Mouse (Mus musculus) CH12.LX (cell line): Measurements from ENCODE around the gene Cdh13.

Experiments
- EP300 ChIP-seq: IDR thresholded peaks from 2 replicates; pipeline ENCODE4 v1.6.1; 2011; ENCODE audit warnings: low read length, improper control_type of control experiment
- SIN3A ChIP-seq: IDR thresholded peaks from 2 replicates; pipeline ENCODE4 v1.6.1; 2012; ENCODE audit warnings: low read length, improper control_type of control experiment, inconsistent platforms
- USF2 ChIP-seq: conservative IDR thresholded peaks from 2 replicates; pipeline ENCODE4 v1.6.1; 2011; ENCODE audit warnings: low read depth, low read length, improper control_type of control experiment
- ZC3H11A ChIP-seq: IDR thresholded peaks from 2 replicates; pipeline ENCODE4 v1.6.1; 2012; ENCODE audit warnings: low read depth, mild to moderate bottlenecking, inconsistent platforms, low read length, improper control_type of control experiment

- TF ChIP-seq SIN3A: no peak
- no peak for TF ChIP-seq USF2
- no peak for TF ChIP-seq ZC3H11A
- no peak for TF ChIP-seq EP300
Observed at GRCm38 (mm10) chr8:118309106-118309505, 25.6 kb downstream of the Cdh13 start.
